Mouse (Mus musculus): ENCODE data around the gene Adgra3.

Gene Adgra3

DNA sequence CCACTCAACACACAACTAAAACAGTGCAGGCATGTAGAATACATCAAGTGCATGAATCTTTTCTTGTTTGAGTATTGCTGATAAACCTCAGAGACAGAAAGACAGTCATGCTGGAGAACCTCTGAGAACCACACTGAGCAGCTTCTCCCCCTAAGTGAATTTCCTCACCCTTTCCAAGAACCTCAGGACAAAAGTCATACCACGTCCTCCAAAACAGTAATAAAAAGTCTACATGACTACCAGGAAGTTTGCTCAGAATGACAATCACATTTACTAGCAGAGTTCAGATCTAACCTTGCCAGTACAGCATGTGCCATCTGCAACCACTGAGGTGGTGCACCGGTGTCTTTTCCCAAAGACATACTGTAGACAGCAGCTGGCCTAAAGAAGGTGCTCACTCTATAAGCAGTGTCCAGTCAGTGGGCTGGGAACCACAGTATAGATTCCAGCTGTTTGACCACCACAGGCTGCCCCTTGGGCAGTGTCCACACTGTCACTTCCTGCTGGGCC lies 27.0 kb downstream of the Adgra3 start:
- no peak for DNase-seq (ENCODE audit: low spot score)

DNA sequence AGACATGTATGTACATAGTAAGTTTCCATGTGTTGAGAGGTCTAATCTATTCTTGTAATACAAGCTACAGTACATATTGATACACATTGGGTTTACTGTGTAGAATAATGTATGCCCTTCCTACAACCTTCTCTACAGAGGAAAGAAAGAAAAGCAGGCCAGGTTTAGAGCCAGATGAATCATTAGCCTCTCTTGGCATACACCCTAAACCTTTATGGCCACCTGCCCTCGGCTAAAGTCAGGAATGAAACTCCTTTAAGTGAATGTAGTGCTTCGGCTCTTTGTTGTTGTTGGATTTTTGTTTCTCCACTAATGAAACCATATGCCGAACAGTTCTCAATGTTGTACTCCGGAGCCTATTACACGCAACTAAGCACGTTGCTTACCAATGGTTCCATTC lies 27.5 kb downstream of the Adgra3 start:
- no peak for DNase-seq (ENCODE audit: low spot score)

DNA sequence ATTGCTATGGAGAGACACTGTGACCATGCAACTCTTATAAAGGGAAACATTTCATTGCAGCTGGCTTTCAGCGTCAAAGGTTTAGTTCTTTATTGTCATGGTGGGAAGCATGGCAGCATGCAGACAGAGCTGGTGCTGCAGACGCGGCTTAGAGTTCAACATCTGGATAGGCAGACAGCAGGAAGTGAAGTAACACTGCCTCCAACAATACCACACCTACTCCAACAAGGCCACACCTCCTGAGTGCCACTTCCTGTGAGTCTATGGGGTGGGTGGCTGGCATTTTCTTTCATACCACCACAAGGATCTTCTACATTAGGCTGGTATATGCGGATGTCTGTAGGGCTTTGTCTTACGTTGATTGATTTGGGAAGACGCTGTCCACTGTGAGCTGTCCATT lies 29.1 kb downstream of the Adgra3 start:
- no peak for DNase-seq (ENCODE audit: low spot score)

DNA sequence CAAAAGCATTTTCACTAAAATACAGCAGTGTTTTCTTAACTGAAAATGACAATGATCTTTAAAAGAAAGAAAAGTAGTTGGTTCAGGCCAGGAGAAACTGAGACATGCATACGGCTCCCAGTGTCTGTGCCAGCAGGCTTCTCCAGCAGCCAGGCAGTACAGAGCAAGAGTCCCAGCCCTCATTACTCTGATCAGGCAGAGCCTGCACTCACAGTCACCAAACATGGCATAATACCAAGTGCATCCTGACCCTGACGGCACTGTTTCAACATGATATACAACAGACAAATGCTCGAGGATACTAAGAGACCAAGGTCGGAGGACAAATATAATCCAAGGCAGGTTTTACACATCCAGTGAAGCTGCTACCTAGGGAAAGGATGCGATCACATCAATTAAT lies 31.2 kb downstream of the Adgra3 start:
- no peak for DNase-seq (ENCODE audit: low spot score)

DNA sequence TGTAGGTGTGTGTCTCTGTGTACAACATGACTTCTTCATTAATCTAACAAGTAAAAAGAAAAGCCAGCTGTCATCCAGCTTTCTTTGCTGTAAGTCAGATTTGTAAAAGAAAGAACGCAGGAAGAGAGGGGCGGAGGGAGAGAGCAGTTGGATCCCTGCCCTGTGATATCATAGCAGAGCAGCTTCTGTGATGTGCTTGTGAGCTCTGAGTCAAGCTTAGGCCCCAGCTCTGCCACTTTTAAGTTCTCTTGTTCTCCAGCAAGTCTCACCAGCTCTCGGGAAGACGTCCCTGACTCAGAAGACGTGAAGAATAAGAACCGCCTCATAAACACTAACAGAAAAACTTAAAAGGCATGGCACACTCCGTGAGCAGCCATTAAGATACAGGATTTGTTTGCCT lies 31.8 kb downstream of the Adgra3 start:
- DNase-seq (ENCODE audit: low spot score): no peak

DNA sequence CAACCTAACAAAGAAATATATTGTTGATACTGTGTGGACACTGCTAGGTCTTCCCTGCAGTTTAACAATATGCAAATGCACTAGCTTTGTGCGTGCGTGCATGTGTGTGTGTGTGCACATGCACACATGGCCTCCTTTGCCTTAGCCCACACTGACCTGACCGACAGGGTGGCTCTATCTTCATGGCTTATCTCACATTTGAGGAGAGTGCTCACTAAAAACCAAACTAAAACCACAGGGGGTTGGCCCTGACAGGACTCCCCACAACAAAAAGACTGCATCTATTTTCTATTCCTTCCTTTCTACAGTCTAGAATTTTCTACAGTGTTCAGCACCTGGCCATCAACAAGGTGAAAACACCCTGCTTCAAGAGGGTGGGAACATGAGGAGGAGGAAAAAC lies 32.7 kb downstream of the Adgra3 start:
- DNase-seq (ENCODE audit: low spot score): no peak

DNA sequence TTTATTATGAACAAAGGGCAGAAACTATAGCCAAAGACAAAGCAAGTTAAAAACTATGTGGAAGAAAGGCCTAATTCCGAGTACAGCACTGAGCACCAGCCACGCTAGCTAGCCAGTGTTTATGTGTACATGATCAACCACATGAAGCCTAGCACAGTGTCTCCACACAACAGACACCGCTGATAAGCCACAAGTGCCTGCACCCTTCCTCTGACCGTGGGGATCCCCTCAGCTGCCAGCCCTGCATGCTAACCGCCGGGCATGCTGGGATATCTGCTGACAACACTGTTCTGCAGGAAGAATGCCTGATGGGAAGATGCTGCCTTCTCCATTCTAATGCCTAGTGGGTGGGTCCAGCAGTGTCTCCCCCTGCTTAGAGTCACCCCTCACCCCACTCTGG lies 34.7 kb downstream of the Adgra3 start:
- no peak for DNase-seq (ENCODE audit: low spot score)

DNA sequence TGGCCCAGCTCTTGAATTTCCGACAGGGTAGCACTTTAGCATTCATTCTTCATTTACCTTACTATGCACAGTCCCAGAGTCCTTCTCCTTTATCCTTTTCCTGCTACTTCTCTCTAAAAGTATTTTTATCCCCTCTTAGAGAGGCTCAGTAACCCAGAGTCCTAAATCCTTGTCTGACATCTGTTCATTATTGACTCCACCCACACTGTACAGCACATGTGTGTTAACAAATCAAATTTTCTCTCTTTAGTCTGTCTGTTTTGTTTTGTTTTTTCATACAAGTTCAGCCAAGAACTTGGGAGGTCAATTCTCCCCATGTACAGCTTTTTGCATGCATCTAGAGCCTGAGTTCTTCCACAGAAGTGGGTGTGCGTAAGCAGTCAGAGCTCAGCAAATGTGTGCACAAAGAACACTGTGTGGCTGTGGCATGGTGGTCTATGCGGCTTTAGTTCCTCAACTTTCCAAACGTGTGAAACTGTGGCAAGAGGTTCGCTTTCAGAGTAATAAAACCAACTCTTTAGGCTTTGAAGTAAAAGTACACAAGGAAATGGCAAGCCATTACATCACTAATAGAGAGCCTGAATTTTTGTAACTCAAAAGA lies 42.7 kb downstream of the Adgra3 start:
- no peak for DNase-seq (ENCODE audit: low spot score)

DNA sequence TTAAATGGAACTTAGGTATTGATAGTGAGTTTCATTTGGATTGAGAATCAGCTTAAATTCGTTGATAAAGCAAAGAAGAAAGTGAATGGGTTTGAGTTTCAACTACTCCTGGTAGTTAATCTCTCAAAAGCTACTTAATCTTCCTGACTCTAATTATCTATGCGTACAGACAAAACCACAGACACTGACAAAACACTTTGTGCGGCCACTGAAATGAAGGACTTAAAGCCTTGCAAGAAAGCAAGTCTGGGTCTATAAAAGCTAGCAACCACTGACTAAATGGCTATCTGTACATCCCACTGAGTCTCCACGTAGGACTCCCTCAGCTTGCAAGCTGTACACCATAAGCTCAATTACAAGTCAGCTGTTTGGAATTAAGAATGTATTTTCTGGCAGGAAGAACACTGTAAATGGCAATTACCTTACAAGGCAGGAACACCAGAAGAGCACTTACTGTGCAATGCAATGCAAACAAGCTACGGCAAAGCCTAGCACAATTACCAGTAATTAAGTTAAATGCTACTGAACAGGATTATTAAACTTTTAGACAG lies 43.6 kb downstream of the Adgra3 start:
- no peak for DNase-seq (ENCODE audit: low spot score)

DNA sequence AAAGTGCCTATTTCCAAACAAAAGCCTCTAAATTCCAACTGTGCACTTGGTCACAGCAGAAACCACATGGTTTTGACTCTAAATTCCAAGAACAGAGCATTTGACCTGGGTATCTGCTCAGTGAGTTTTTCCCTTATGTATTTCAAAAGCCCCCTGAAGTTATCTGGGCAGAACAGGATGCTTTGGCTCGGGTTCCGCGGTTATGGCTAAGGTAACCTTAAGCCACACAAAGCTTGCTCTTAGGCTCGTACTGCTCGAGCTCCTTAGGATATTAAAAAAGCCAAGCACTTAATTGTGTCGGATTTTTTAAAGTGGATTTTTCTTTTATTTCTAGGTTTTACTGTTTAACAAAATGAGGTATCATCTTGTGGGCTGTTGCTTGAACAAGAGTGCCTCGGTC lies 44.1 kb downstream of the Adgra3 start:
- no peak for DNase-seq (ENCODE audit: low spot score)

DNA sequence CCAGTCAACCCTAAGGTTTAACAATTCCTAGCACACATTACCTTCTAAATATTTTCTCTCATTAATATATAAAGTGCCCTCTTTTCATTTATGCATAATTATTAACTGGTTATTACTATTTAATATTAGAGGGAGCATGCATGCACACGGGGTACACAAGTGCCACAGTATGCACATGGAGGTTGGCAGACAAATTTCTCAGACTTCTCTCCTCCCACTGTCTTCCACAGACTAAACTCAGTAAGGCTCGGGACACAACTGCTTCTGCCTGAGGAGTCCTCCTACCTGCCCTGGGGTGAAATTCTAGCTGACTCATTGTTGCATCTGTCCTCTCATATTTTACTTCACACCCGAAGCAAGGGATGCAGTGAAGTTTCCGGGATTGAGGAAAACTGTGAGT lies 44.8 kb downstream of the Adgra3 start:
- DNase-seq (ENCODE audit: low spot score): no peak

DNA sequence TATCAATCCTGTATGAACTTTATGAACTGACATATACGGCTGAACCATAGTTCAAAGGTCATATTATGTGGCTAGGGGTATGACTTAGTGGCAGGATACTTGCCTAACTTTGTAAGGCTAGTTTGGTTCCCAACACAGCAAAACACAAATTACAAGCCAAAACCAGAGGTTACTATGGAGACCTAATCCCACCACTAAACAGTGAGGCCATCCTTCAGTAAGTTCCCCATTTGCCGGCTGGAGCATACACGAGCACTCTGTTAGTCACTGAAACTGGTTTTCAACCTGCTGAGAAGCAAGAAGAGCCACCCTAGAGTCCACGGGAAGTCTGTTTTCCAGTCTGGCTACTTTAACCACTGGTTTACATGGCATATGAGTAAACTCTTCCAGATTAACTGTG lies 50.0 kb downstream of the Adgra3 start:
- no peak for DNase-seq (ENCODE audit: low spot score)

DNA sequence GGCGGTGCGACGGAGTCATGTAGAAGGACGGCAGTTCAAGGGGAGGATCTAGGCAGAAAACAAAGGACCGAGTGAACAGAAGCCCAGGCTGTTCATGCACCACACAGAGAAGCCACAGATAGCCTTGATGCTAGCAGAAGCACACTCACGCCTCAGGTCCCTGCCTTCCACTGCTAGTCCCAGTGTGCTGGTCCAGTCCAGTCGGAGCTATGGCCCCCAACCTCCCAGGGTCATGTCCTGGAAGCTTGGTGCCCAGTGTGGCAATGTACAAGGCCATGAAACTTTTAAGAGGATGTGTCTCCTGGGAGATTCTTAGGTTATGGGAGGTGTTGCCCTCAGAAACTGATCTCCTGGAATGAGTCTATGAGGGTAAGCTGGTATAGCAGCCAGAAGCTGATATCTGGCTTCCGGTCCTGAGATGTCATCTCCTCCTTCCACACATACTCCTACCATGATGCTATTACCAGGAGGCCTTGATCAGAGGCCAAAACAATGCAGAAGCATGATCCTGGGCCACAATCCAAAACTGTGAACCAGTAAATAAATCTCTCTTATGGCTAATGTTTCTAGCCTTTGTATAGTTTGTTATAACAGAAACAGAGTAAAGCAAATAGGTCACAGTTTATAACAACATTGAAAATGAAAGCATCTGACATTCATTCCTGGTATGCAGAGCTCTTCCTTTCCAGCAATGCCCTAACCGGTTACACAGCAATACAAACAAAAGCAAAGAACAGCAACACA lies 51.7 kb downstream of the Adgra3 start:
- DNase-seq (ENCODE audit: low spot score): no peak

DNA sequence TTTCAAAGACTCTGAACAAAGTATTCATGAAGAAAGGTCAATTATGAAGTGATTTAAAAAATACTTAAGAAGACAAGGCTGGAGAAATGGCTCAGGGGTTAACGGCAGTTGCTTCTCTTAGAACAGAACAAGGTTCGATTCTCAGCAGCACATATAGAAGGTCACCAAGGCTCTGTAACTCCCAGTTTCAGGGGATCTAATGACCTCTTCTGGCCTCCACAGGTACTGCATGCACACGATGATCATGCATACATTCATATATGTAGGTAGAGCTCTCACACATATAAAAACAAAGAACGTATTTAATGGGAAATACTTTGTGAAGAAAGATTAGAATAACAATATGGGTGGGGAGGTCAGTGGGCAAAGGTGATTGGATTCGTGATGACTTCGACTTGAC lies 56.5 kb downstream of the Adgra3 start:
- peak; percentile 60 for DNase-seq (ENCODE audit: low spot score)

DNA sequence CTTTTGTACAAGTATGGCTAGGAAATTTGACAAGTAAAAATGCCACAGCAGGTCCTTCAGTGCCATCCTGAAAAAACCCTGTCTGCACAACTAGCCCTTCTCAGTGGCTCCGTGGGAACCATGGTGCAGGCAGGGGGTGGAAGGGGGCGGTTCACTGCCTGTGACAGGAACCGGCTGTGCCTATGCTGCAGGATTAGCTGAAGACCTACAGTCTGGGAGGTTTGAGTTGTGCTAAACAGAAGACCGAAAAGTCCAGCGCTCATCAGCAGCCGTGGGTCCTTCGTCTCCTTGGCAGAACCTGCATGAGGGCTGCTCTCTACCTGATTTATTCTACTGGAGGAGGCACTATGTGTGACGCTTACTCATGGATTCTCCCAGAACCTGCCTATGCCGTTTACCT lies 59.0 kb downstream of the Adgra3 start:
- DNase-seq (ENCODE audit: low spot score): no peak

DNA sequence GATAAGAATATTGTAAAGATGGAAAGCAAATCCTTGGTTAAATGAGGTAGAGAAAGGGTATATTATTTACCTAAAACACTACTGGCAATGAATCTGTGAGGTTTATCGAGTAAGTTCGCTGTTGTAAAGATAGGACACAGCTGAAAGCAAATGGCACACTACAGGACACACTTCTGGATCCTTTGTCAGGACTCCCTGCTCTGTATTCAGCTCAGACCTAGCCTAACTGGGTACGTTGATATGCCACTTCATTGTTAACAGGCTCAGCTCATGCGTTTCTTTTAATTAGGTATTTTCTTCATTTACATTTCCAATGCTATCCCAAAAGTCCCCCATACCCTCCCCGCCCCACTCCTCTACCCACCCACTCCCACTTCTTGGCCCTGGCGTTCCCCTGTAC lies 61.8 kb downstream of the Adgra3 start:
- no peak for DNase-seq (ENCODE audit: low spot score)

DNA sequence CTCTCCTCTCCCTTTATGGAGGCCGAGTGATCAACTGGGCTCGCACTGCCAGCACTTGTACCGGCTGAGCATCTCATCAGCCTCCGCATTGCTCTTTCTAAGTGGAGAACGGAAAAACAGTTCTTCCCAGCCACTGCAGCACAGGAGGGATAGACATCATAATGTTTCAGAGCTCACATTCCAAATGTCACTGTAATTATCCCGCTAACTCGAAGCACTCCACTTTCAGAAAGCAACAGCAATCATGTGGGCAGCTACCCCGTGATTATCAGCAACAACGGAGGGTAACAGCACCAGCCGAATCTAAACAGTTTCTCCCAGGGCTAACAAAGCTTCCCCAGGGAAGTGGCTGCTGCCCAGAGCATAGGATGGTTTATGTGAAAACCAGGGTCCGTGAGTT lies 62.3 kb downstream of the Adgra3 start:
- DNase-seq (ENCODE audit: low spot score): no peak

DNA sequence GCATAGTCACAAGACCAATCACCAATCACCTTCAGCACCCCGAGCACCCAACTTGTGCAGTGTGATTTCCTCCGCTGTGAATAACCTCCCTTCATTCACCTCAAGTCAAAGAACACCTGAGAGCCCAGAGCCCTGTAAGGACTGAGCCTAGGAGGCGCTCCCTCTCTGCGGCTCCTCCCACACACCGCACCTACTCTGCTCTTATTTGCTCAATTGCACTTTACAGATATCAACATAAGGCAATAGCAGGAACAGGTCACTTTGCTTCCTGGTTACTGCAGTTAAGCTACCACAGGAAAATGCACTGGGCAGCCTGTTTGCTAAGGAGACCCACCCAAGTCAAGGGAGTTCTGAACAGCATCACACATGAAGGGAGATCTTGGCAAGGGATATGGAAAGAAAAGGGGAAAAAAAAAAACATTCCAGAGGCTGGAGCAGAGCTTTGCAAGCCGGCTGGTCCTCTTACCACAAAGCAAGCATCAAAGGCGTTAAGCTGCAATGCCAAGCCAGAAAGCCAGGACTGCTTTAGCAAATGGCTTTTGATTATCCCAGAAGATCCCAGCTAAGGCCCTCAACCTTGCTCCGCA lies 68.0 kb downstream of the Adgra3 start:
- DNase-seq (ENCODE audit: low spot score): no peak

DNA sequence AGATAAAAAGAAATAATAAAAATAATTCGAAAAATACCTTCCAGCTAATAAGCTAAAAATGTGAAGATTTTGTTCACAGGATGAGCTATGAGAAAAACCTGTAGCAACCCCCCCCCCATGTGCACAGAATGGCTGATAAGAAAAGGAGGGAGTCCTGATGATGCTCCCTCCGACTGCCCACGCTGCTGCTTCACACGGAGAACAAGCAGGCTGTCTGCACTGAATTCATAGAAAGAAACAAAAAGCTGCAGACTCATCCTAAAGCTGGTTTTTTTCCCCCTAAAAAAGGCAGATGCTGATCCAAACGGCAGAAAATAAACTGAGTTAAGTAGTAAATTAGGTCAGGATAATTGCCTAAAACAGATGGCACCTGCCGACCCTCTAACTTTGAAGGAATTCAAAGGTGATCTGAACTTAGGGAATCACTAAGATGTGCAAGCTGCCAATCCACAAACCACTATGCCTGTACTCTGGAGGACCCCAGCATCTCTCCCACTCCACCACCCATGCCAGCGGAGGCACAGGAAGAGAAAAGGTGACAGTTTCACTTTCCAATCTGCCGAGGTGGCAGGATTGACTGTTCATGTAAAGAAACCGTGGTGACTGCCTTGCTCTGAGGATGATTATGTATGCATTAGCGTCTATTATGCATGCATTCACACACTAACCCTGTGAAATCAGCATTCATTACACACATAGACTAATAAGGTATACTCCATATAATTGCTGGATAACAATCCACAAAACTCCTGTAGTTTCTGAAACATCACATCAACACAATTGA lies 70.6 kb downstream of the Adgra3 start:
- DNase-seq (ENCODE audit: low spot score): no peak

DNA sequence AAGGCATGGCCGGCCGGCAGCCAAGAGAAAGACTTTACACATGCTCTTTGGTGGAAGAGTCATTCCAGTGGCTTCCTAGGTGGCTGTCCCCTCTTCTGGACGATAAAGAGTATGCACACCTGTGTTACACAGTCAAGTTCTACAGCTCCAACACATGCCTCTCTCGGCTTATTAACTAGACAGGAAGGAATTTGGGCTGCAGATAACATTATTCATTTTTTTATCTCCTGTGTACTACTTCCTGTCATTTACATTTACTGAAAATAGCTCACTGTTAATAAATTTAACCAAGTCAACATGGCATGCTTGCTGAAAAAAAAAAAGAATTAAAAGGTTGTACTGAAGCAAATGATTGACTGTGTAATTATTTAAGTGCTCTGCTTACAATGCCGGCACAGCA lies 78.1 kb downstream of the Adgra3 start:
- no peak for DNase-seq (ENCODE audit: low spot score)

DNA sequence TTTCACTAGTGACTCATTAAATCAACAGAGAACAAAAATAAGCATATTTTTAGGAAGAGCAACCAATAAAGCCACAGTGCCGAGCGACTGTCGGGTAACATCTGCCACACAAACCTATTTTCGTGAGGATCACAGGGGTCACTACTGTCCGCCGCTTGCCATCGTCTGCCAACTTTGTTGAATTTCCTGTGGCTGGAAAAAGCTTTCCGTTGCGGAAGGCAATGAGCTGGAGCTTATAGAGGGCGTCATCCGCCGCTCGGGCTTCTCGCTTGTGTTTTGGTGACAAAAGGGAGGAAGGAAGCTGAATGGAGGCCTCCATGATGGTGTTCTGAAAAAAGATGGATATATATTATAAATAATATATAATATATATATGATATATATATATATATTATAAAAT lies 79.6 kb downstream of the Adgra3 start:
- DNase-seq (ENCODE audit: low spot score): no peak

DNA sequence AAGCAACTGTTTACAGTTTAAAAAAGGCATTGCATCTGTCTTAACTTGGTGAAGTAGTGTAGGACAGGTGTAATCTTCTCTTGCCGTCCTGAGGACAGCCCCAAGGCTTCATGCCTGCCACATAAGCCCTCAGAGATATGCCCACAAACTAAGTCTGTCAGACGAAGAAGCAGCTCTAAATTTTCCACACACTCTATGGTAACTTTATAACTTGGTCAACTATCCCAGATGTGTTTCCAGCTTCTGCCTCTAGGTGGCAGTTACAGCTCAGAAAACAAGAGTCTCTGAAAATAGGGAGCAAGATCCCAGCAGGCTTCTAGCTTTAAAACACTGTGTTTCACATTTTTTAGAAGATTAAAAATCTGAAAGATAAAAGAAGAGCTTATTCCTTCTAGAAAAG lies 82.8 kb downstream of the Adgra3 start:
- DNase-seq (ENCODE audit: low spot score): peak; percentile 77

DNA sequence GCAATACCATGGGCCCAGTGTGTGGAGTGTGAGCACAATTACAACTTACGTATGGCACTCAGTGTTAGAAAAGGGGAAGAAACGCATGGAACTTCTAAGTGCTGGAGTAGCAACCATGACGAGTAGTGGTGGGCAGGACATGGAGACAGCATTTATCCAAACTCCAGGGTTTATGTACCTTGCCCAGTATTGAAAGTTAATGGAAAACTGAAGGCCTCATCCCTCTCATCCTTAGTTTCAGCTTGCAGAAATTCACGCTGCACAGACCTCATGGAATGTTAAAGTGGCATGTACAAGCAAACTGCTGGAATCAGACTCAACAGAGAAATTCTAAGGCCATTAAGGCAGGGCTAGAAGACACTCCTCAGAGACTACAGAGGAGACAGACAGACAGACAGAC lies 84.6 kb downstream of the Adgra3 start:
- no peak for DNase-seq (ENCODE audit: low spot score)
